Mouse (Mus musculus): Measurements from ENCODE around the gene Apon.

GRCm38 (mm10) chr10:128243252-128243651 lies 10.6 kb upstream of the Apon start:
- no peak for TF ChIP-seq CTCF (IDR thresholded peaks at IDR 0.05; ENCODE audit: low read depth, low read length)
- no peak for TF ChIP-seq POLR2A (IDR thresholded peaks at IDR 0.05; ENCODE audit: extremely low read depth, insufficient read depth, low read length)
